Mouse (Mus musculus) right cerebral cortex, postnatal 14 days (tissue): ENCODE measurements around the gene Olfr68.
"Not testable (repeated sequence)": the region's sequence is repeated elsewhere in the genome, so short reads cannot be mapped to it uniquely, and the experiment has no call there.

ENCODE experiments used
- DNase-seq: peaks from one replicate; pipeline ENCODE4 v3.0.0; 2022

Gene Olfr68

GRCm38 (mm10) chr7:103779598-103779997 is at the start of gene Olfr68:
Olfr68 (minus strand) TSS chr7:103779698.
- no peak for DNase-seq

- no peak for DNase-seq
These were observed 48.3 kb upstream of the Olfr68 start, which contains the start of gene Hbb-bs for GRCm38 (mm10) chr7:103827808-103828207. Hbb-bs (minus strand) TSS chr7:103828096.

- not testable (repeated sequence) for DNase-seq
These were observed 47.6 kb upstream of the Olfr68 start for GRCm38 (mm10) chr7:103827139-103827538.

GRCm38 (mm10) chr7:103826255-103826887 is 46.9 kb upstream of the Olfr68 start:
- DNase-seq = no peak

- DNase-seq = no peak
These were observed 46.2 kb upstream of the Olfr68 start for GRCm38 (mm10) chr7:103825536-103826254.

GRCm38 (mm10) chr7:103824597-103824996 is 45.1 kb upstream of the Olfr68 start:
- DNase-seq = no peak

GRCm38 (mm10) chr7:103815085-103815484 is 35.6 kb upstream of the Olfr68 start:
- DNase-seq = not testable (repeated sequence)

- DNase-seq = no peak
These were observed 34.3 kb upstream of the Olfr68 start, which contains the start of gene Hbb-bt for GRCm38 (mm10) chr7:103813766-103814165. Hbb-bt (minus strand) TSS chr7:103813996.

GRCm38 (mm10) chr7:103813152-103813551 is 33.7 kb upstream of the Olfr68 start:
- not testable (repeated sequence) for DNase-seq

- no peak for DNase-seq
These were observed 32.7 kb upstream of the Olfr68 start for GRCm38 (mm10) chr7:103812174-103812573.

- no peak for DNase-seq
These were observed 31.8 kb upstream of the Olfr68 start for GRCm38 (mm10) chr7:103811223-103811845.

- DNase-seq = no peak
These were observed 31.2 kb upstream of the Olfr68 start for GRCm38 (mm10) chr7:103810746-103811145.

GRCm38 (mm10) chr7:103810296-103810695 is 30.8 kb upstream of the Olfr68 start:
- DNase-seq = no peak

GRCm38 (mm10) chr7:103809801-103810155 is 30.3 kb upstream of the Olfr68 start:
- no peak for DNase-seq

- no peak for DNase-seq
These were observed 29.7 kb upstream of the Olfr68 start for GRCm38 (mm10) chr7:103808971-103809800.

GRCm38 (mm10) chr7:103808120-103808519 is 28.6 kb upstream of the Olfr68 start:
- not testable (repeated sequence) for DNase-seq

- DNase-seq = no peak
These were observed 27.4 kb upstream of the Olfr68 start for GRCm38 (mm10) chr7:103806856-103807255.

- DNase-seq = no peak
These were observed 13.3 kb upstream of the Olfr68 start for GRCm38 (mm10) chr7:103792669-103793388.

GRCm38 (mm10) chr7:103791721-103792120 is 12.2 kb upstream of the Olfr68 start, which contains the start of gene Olfr67:
Olfr67 (minus strand) TSS chr7:103791821.
- no peak for DNase-seq

GRCm38 (mm10) chr7:103777652-103778051 is 1.8 kb downstream of the Olfr68 start:
- DNase-seq = not testable (repeated sequence)

- no peak for DNase-seq
These were observed 8.0 kb downstream of the Olfr68 start, which contains the start of gene Olfr69 for GRCm38 (mm10) chr7:103771494-103771893. Olfr69 (minus strand) TSS chr7:103771594.

- DNase-seq = not testable (repeated sequence)
These were observed 11.8 kb downstream of the Olfr68 start for GRCm38 (mm10) chr7:103767687-103768086.
